Mouse (Mus musculus) Muller cell, postnatal 12 days (primary cell): Measurements from ENCODE around the gene Zfp790.
"Not testable (repeated sequence)": the region's sequence is repeated elsewhere in the genome, so short reads cannot be mapped to it uniquely, and the experiment has no call there.

ENCODE experiments used
- DNase-seq: peaks from one replicate; pipeline ENCODE4 v3.0.0-alpha.2; 2015; ENCODE audit errors: inconsistent ontology term

The Zfp790 gene

DNA sequence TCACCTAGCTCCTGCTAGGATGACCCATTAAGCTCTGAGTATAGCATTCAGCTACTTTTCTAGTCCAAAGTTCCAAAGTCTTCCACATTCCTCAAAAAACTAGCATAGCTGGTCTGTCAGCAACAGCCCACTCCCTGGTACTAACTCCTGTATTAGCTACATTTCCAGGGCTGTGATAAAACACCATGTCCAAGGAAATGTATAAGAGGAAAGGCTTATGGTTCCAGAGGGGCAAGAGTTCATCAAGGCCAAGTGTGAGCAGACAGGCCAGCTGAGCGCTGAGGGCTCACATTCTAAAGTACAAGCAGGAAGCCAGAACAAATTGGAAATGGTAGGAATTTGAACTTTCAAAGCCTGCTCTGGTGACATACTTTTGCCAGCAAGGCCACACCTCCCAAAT, 26.2 kb downstream of the Zfp790 start:
- DNase-seq = peak; percentile 21

DNA sequence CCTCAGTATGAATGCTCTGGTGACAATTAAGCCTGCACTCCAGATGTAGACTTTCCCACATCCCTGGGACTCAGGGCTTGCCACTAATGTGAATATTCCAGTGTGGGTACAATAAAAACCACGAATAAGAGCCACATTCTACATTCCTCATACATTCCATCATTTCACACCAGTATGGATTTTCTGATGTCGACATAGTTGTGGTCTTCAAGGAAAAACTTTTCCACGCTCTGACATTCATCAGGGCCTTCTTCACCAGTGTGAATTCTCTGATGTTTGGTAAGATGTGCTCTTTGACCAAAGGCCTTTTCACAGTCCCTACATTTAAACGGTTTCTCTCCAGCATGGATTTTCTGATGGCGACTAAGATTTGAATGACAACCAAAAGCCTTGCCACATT, 28.7 kb downstream of the Zfp790 start:
- DNase-seq = peak; percentile 88

DNA sequence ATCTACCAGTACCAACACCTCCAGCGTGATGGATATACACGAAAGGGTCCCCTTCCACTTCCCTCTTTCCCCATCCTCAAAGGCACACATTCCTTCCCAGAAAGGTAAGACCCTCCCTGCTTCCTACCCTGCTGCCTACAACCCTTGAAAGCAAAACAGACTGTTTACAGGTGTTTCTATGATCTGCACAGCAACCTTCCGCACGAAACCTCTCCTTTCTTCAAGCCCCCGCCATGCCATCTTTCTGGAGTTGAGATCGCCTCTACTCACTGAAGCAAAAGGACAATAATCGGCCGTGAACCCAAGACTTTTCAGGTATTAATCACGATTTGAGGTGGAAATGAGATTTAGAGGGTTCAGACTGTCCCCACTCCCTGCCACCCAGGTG, 36.9 kb downstream of the Zfp790 start:
- no peak for DNase-seq

DNA sequence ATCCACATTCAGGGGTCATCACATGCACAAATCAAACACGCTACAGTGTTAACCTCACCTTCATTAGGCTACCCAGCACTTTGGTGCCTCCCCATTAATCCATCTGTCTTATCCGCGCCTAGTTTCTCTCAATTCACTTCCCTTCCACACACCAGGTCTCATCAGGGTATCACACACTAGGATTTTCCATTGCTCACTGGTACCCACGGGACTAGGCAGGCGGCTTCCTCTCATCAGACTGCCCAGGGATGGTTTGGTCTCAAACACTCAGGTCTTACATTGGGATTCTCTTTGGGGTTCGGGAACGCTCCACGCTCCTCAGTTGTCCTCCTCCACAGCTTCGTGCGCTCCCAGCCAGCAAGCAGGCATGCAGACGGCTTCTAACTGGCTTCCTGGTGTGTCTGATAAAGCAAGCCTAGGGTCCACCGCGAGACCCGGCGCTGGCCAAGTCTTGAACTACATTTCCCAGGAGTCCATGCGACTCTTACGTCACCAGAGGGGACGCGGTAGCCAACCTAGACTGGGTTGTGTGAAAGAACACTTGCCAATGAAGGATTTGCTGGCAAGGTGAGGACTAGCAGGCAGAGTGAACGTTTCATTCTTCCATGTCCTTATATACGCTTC, 37.4 kb downstream of the Zfp790 start, which contains the start of gene Zfp940:
Zfp940 (minus strand) TSS at position 451 of the 624 bp plus-strand sequence.
- DNase-seq = peak; percentile 83

DNA sequence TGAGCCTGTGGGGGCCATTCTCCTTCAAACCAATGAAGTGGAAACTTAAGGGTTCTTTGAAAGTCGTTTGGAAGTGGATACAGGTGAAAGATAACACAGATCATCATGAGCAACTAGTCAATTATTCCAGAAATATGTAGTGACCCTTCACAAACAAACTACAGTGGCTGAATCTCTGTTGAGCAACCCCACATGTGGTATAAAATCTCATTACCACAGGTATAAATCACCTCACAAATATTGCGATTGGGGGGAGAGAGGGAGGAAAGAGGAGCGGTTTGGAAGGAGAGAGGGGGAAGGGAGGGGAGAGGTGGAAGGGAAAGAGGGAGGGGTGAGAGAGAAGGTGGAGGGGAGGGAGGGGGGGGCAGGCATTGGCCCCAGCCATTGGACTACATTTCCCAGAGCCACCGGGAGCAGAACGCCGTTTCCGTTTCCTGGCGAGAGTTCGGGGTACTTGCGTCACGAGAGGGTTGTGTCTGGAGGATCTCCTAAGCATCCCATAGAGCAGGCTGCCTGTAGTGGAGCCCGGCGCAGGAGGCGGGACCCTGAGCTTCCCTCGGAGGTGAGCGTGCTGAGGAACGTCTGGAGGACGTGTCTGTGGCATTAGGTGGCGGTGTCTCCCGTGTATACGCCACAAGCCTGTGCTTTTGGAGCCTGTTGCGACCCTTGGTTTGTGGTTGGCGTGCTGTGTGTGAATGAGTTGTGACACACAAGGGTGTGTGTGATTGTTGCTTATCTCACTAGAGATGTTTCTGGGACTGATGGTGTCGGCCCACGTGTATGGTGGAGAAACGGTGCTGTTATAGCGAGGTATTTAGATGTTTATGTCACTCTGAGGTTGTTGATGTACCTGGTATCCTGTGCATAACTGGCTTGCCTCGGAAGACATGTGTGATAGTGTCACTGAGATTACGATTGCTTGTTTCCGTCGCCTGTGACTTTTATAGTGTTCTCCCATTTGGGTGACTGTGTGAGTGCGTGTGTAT, 43.9 kb downstream of the Zfp790 start, which contains the start of gene Zfp420:
Zfp420 (plus strand) TSS at position 448 of the 986 bp plus-strand sequence.
- DNase-seq = peak; percentile 90

DNA sequence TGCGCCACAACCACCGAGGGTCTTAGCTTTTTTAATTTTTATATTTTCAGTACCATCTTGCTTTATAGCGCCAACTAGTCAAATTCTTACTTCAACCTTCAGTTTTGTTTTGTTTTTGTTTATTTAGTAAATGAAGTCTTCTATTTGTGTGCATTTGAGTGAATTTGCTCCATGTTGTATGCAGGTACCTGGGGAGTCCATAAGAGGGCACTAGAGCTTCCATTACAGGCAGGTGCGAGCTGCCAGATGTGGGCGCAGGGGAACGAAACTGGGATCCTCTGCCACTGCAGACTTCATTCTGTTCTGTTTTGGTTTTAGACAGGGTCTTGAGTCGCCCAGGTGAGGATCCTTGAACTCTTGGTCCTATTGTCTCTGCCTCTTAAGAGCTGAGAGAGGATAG, 45.7 kb downstream of the Zfp790 start:
- DNase-seq = no peak

DNA sequence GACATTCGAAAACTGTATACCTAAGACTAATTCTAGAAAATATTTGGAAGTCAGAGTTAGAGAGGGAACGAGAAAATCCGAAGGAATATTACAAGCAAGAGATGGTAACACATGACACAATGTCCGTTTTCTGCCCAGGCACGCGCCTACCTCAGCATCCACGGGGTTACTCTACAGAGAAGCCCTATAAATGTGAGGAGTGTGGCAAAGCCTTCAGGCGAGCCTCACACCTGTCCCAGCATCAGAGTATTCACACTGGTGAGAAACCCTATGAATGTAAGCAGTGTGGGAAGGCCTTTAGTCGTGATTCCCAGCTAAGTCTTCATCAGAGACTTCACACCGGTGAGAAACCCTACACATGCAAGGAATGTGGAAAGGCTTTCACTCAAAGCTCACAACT, 58.3 kb downstream of the Zfp790 start:
- DNase-seq = no peak

DNA sequence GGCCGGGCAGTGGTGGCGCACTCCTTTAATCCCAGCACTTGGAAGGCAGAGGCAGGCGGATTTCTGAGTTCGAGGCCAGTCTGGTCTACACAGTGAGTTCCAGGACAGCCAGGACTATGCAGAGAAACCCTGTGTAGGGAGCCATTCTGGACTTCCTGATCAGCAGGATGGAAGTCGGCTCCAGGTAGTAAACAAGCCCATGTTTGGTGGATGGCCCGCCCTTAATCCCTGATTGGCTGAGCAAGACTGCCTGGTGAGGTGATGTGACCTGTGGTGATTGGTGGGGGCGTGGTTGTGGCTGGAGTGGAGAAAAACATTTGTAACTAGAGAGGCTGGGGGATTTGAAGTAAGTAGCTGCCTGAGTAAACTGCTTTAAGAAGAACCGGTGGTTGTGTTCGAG, 61.6 kb downstream of the Zfp790 start:
- not testable (repeated sequence) for DNase-seq

DNA sequence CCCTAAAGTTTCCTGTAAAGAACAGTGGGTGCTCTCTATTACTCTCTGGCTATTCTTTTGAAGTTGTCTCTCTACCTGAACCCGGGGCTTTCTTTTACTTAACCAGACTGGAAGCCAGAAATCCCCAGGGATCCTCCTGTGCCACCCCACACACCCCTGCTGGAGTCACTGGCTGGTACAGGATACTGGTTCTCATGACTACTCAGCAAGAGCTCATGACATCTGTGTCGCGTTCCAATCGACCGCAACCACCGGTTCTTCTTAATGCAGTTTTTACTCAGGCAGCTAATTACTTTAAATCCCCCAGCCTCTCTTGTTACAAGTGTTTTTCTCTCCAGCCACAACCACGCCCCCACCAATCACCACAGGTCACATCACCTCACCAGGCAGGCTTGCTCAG, 64.1 kb downstream of the Zfp790 start:
- no peak for DNase-seq
